Mouse (Mus musculus): ENCODE measurements around the gene Igfbp2. TPM values are rescaled to one million over a fixed set of nuclear protein-coding genes. Genes with fewer than 3 reads are reported as not detected.
A peak's percentile ranks its signal among the peaks of the same experiment; 100 is the strongest.

Gene Igfbp2
- polyA plus RNA-seq, 1 experiment from 2014 or later: 226 TPM

- Histone ChIP-seq H3K27me3 (ENCODE audit: insufficient read depth, poor library complexity, severe bottlenecking) (no peaks in the 10 kb centered on the region), H3K36me3 (no peaks in the 10 kb centered on the region), H3K4me1 (peaks cover 19% of the 10 kb centered on the region), H3K9me3 (no peaks in the 10 kb centered on the region), H3K4me3 (no peak overlapping the region), H3K27ac (peak overlapping the region; percentile 3; the same call in 1 of the 2 replicates)
- WGBS: 25% methylated on average over 8 of the region's 8 CpGs
- no peak for DNase-seq (ENCODE audit: low spot score)
Observed at GRCm38 (mm10) chr1:72805037-72805436, 19.3 kb upstream of the Igfbp2 start.

GRCm38 (mm10) chr1:72805476-72806043 is 18.7 kb upstream of the Igfbp2 start:
- no peaks in the 10 kb centered on the region for H3K9me3 ChIP-seq
- H3K4me1 ChIP-seq: peaks cover 19% of the 10 kb centered on the region
- H3K27me3 ChIP-seq (ENCODE audit: insufficient read depth, poor library complexity, severe bottlenecking): no peaks in the 10 kb centered on the region
- H3K4me3 ChIP-seq: no peak overlapping the region
- H3K27ac ChIP-seq: peak overlapping the region; percentile 70
- DNase-seq (ENCODE audit: low spot score): no peak
- 23% methylated on average over 4 of the region's 4 CpGs for WGBS
- H3K36me3 ChIP-seq: no peaks in the 10 kb centered on the region

- H3K4me1 ChIP-seq: peaks cover 19% of the 10 kb centered on the region
- H3K4me3 ChIP-seq: no peak overlapping the region
- 19% methylated on average over 11 of the region's 11 CpGs for WGBS
- no peaks in the 10 kb centered on the region for H3K27me3 ChIP-seq (ENCODE audit: insufficient read depth, poor library complexity, severe bottlenecking)
- no peaks in the 10 kb centered on the region for H3K36me3 ChIP-seq
- DNase-seq (ENCODE audit: low spot score): no peak
- no peaks in the 10 kb centered on the region for H3K9me3 ChIP-seq
- peak overlapping the region; percentile 70 for H3K27ac ChIP-seq
Observed at GRCm38 (mm10) chr1:72806044-72806584, 18.2 kb upstream of the Igfbp2 start.

GRCm38 (mm10) chr1:72809304-72809703 is 15.0 kb upstream of the Igfbp2 start:
- Histone ChIP-seq H3K27ac (no peak overlapping the region), H3K9me3 (no peaks in the 10 kb centered on the region), H3K4me1 (peaks cover 32% of the 10 kb centered on the region), H3K4me3 (no peak overlapping the region), H3K27me3 (ENCODE audit: insufficient read depth, poor library complexity, severe bottlenecking) (no peaks in the 10 kb centered on the region), H3K36me3 (no peaks in the 10 kb centered on the region)
- WGBS: 90% methylated on average over 7 of the region's 7 CpGs
- no peak for DNase-seq (ENCODE audit: low spot score)

- Histone ChIP-seq H3K36me3 (no peaks in the 10 kb centered on the region), H3K4me1 (peaks cover 31% of the 10 kb centered on the region), H3K27me3 (ENCODE audit: insufficient read depth, poor library complexity, severe bottlenecking) (no peaks in the 10 kb centered on the region), H3K4me3 (no peak overlapping the region), H3K27ac (no peak overlapping the region), H3K9me3 (no peaks in the 10 kb centered on the region)
- DNase-seq (ENCODE audit: low spot score): no peak
- WGBS: 76% methylated on average over 7 of the region's 7 CpGs
Observed at GRCm38 (mm10) chr1:72809951-72810675, 14.2 kb upstream of the Igfbp2 start.

GRCm38 (mm10) chr1:72811061-72811460 is 13.2 kb upstream of the Igfbp2 start:
- Histone ChIP-seq H3K4me3 (no peak overlapping the region), H3K27me3 (ENCODE audit: insufficient read depth, poor library complexity, severe bottlenecking) (no peaks in the 10 kb centered on the region), H3K9me3 (no peaks in the 10 kb centered on the region), H3K36me3 (no peaks in the 10 kb centered on the region), H3K4me1 (peaks cover 28% of the 10 kb centered on the region), H3K27ac (no peak overlapping the region)
- no peak for DNase-seq (ENCODE audit: low spot score)
- 88% methylated on average over 3 of the region's 3 CpGs for WGBS

GRCm38 (mm10) chr1:72813089-72813638 is 11.1 kb upstream of the Igfbp2 start:
- H3K27me3 ChIP-seq (ENCODE audit: insufficient read depth, poor library complexity, severe bottlenecking): no peaks in the 10 kb centered on the region
- DNase-seq (ENCODE audit: low spot score): no peak
- H3K4me3 ChIP-seq: no peak overlapping the region
- H3K4me1 ChIP-seq: peaks cover 22% of the 10 kb centered on the region
- H3K9me3 ChIP-seq: no peaks in the 10 kb centered on the region
- H3K36me3 ChIP-seq: no peaks in the 10 kb centered on the region
- peak overlapping the region; percentile 70 for H3K27ac ChIP-seq
- 42% methylated on average over 5 of the region's 5 CpGs for WGBS

- WGBS: 16% methylated on average over 6 of the region's 6 CpGs
- H3K4me3 ChIP-seq: no peak overlapping the region
Observed at GRCm38 (mm10) chr1:72813639-72814403, 10.5 kb upstream of the Igfbp2 start.

GRCm38 (mm10) chr1:72815184-72815583 is 9.1 kb upstream of the Igfbp2 start:
- no peaks in the 10 kb centered on the region for H3K36me3 ChIP-seq
- H3K27ac ChIP-seq: no peak overlapping the region
- no peak for DNase-seq (ENCODE audit: low spot score)
- H3K4me1 ChIP-seq: peaks cover 22% of the 10 kb centered on the region
- H3K27me3 ChIP-seq (ENCODE audit: insufficient read depth, poor library complexity, severe bottlenecking): no peaks in the 10 kb centered on the region
- 44% methylated on average over 5 of the region's 5 CpGs for WGBS
- no peak overlapping the region for H3K4me3 ChIP-seq
- no peaks in the 10 kb centered on the region for H3K9me3 ChIP-seq

More at GRCm38 (mm10) chr1:72813639-72814403, 10.5 kb upstream of the Igfbp2 start:
- H3K27me3 ChIP-seq (ENCODE audit: insufficient read depth, poor library complexity, severe bottlenecking): no peaks in the 10 kb centered on the region
- H3K9me3 ChIP-seq: no peaks in the 10 kb centered on the region
- peak overlapping the region; percentile 70 for H3K27ac ChIP-seq
- peaks cover 22% of the 10 kb centered on the region for H3K4me1 ChIP-seq
- H3K36me3 ChIP-seq: no peaks in the 10 kb centered on the region
- no peak for DNase-seq (ENCODE audit: low spot score)

- no peak overlapping the region for H3K4me3 ChIP-seq
- WGBS: 71% methylated on average over 3 of the region's 3 CpGs
- H3K9me3 ChIP-seq: no peaks in the 10 kb centered on the region
- no peaks in the 10 kb centered on the region for H3K27me3 ChIP-seq (ENCODE audit: insufficient read depth, poor library complexity, severe bottlenecking)
- no peak overlapping the region for H3K27ac ChIP-seq
- peaks cover 22% of the 10 kb centered on the region for H3K4me1 ChIP-seq
- DNase-seq (ENCODE audit: low spot score): no peak
- H3K36me3 ChIP-seq: no peaks in the 10 kb centered on the region
Observed at GRCm38 (mm10) chr1:72815616-72816015, 8.7 kb upstream of the Igfbp2 start.

GRCm38 (mm10) chr1:72819995-72820394 is 4.3 kb upstream of the Igfbp2 start:
- H3K4me3 ChIP-seq: no peak overlapping the region
- WGBS: 83% methylated on average over 6 of the region's 6 CpGs

GRCm38 (mm10) chr1:72822893-72823292 is 1.4 kb upstream of the Igfbp2 start:
- H3K27me3 ChIP-seq (ENCODE audit: insufficient read depth, poor library complexity, severe bottlenecking): peaks cover 8% of the 10 kb centered on the region; the same call in 1 of the 2 replicates
- no peaks in the 10 kb centered on the region for H3K36me3 ChIP-seq
- peaks cover 46% of the 10 kb centered on the region for H3K4me1 ChIP-seq
- H3K4me3 ChIP-seq: no peak overlapping the region
- H3K27ac ChIP-seq: no peak overlapping the region
- H3K9me3 ChIP-seq: no peaks in the 10 kb centered on the region
- DNase-seq (ENCODE audit: low spot score): no peak
- 77% methylated on average over 10 of the region's 10 CpGs for WGBS

More at GRCm38 (mm10) chr1:72819995-72820394, 4.3 kb upstream of the Igfbp2 start:
- Histone ChIP-seq H3K4me1 (peaks cover 24% of the 10 kb centered on the region), H3K27me3 (ENCODE audit: insufficient read depth, poor library complexity, severe bottlenecking) (no peaks in the 10 kb centered on the region), H3K27ac (no peak overlapping the region), H3K36me3 (no peaks in the 10 kb centered on the region), H3K9me3 (no peaks in the 10 kb centered on the region)
- DNase-seq (ENCODE audit: low spot score): no peak
